Mouse (Mus musculus) cerebellum, adult 11 months (tissue): ENCODE data around the gene Chtop.
A peak's percentile ranks its signal among the peaks of the same experiment; 100 is the strongest.

Experiments
- DNase-seq: peaks from one replicate; pipeline ENCODE4 v3.0.0; 2022

The Chtop gene

GRCm38 (mm10) chr3:90508950-90509746 is at the start of gene Chtop:
Gene Chtop, minus strand, starts transcription at chr3:90509498.
- peak; percentile 99 for DNase-seq

- no peak for DNase-seq
Measured at GRCm38 (mm10) chr3:90555954-90556353, 46.7 kb upstream of the Chtop start.

- DNase-seq = no peak
Measured at GRCm38 (mm10) chr3:90552231-90552630, 42.9 kb upstream of the Chtop start.

GRCm38 (mm10) chr3:90550421-90550790 is 41.1 kb upstream of the Chtop start:
- no peak for DNase-seq

- DNase-seq = no peak
Measured at GRCm38 (mm10) chr3:90549676-90550420, 40.5 kb upstream of the Chtop start.

GRCm38 (mm10) chr3:90540904-90541303 is 31.6 kb upstream of the Chtop start:
- DNase-seq = no peak

- DNase-seq = no peak
Measured at GRCm38 (mm10) chr3:90537905-90538296, 28.6 kb upstream of the Chtop start.

- DNase-seq = peak; percentile 53
Measured at GRCm38 (mm10) chr3:90537141-90537904, 28.0 kb upstream of the Chtop start, which contains the start of gene S100a16. Gene S100a16, plus strand, starts transcription at chr3:90537254.

- no peak for DNase-seq
Measured at GRCm38 (mm10) chr3:90535446-90535845, 26.1 kb upstream of the Chtop start.

GRCm38 (mm10) chr3:90531713-90532112 is 22.4 kb upstream of the Chtop start:
- DNase-seq = no peak

GRCm38 (mm10) chr3:90527291-90527873 is 18.1 kb upstream of the Chtop start:
- DNase-seq = no peak

- DNase-seq = no peak
Measured at GRCm38 (mm10) chr3:90526580-90526979, 17.3 kb upstream of the Chtop start, which contains the start of gene S100a14. Gene S100a14, plus strand, starts transcription at chr3:90526856.

GRCm38 (mm10) chr3:90526076-90526475 is 16.8 kb upstream of the Chtop start:
- no peak for DNase-seq

GRCm38 (mm10) chr3:90525421-90525820 is 16.1 kb upstream of the Chtop start:
- no peak for DNase-seq

- DNase-seq = no peak
Measured at GRCm38 (mm10) chr3:90517711-90518110, 8.4 kb upstream of the Chtop start.

GRCm38 (mm10) chr3:90515789-90516188 is 6.5 kb upstream of the Chtop start:
- no peak for DNase-seq

GRCm38 (mm10) chr3:90515242-90515641 is 5.9 kb upstream of the Chtop start:
- no peak for DNase-seq

- no peak for DNase-seq
Measured at GRCm38 (mm10) chr3:90514691-90515090, 5.4 kb upstream of the Chtop start.

- no peak for DNase-seq
Measured at GRCm38 (mm10) chr3:90513796-90514590, 4.7 kb upstream of the Chtop start, which contains the start of the genes S100a1 and S100a13. Gene S100a1, minus strand, starts transcription at chr3:90514392. Gene S100a13, plus strand, starts transcription at chr3:90514435.

GRCm38 (mm10) chr3:90512948-90513642 is 3.8 kb upstream of the Chtop start:
- no peak for DNase-seq

GRCm38 (mm10) chr3:90512276-90512675 is 3.0 kb upstream of the Chtop start:
- DNase-seq = no peak
